Mouse (Mus musculus) MEL (cell line): ENCODE results near the gene Skap2. TPM values are rescaled to one million over a fixed set of nuclear protein-coding genes. Genes with fewer than 3 reads are reported as not detected.
A peak's percentile ranks its signal among the peaks of the same experiment; 100 is the strongest.

ENCODE experiments used
- DNase-seq: peaks from one replicate; pipeline ENCODE4 v3.0.0; 2011; ENCODE audit warnings: low read depth, low spot score
- H3K27ac ChIP-seq: 2 replicates; pipeline ENCODE4 v1.5.1; 2012; ENCODE audit warnings: low read depth, mild to moderate bottlenecking, control low read depth, low read length, moderate library complexity; ENCODE audit not compliant: control insufficient read depth
- H3K27me3 ChIP-seq, 2 experiments: fragments of 150-350 bp in 1 of 2; sonication (generic) in 1 of 2; 2 replicates each; pipeline ENCODE4 v1.6.1; 2012; ENCODE audit warnings: low read length in 2 of 2, mild to moderate bottlenecking in 2 of 2, improper control_type of control experiment in 1 of 2, moderate library complexity in 1 of 2; ENCODE audit not compliant: insufficient read depth in 2 of 2, control insufficient read depth in 1 of 2
- H3K36me3 ChIP-seq, 2 experiments: 2 replicates each; pipeline ENCODE4 v1.6.1; 2012 to 2014; ENCODE audit warnings: low read length in 2 of 2, improper control_type of control experiment in 1 of 2, inconsistent platforms in 1 of 2, mild to moderate bottlenecking in 1 of 2; ENCODE audit not compliant: insufficient read depth in 2 of 2, control insufficient read depth in 1 of 2
- H3K4me1 ChIP-seq, 2 experiments: fragments of 150-350 bp in 1 of 2; sonication (generic) in 1 of 2; 2 replicates each; pipeline ENCODE4 v1.6.1; 2012; ENCODE audit warnings: low read length in 2 of 2, improper control_type of control experiment in 1 of 2, mild to moderate bottlenecking in 1 of 2; ENCODE audit not compliant: insufficient read depth in 2 of 2, control insufficient read depth in 1 of 2
- H3K4me3 ChIP-seq, 2 experiments: fragments of 150-350 bp in 1 of 2; sonication (generic) in 1 of 2; 2 replicates each; pipeline ENCODE4 v1.5.1; 2012; ENCODE audit warnings: low read depth in 2 of 2, low read length in 2 of 2, mild to moderate bottlenecking in 2 of 2, moderate library complexity in 2 of 2, control low read depth in 1 of 2, improper control_type of control experiment in 1 of 2; ENCODE audit not compliant: control insufficient read depth in 1 of 2, insufficient read depth in 1 of 2
- H3K79me2 ChIP-seq: 2 replicates; pipeline ENCODE4 v1.6.1; 2012; ENCODE audit warnings: mild to moderate bottlenecking, low read length, moderate library complexity; ENCODE audit not compliant: control insufficient read depth, poor library complexity, insufficient read depth
- H3K9ac ChIP-seq: 2 replicates; pipeline ENCODE4 v1.6.1; 2012; ENCODE audit warnings: low read depth, mild to moderate bottlenecking, control low read depth, low read length, moderate library complexity; ENCODE audit not compliant: control insufficient read depth, poor library complexity, severe bottlenecking
- H3K9me3 ChIP-seq: fragments of 150-350 bp; sonication (generic); replicated peaks from 2 replicates; pipeline ENCODE4 v1.6.1; 2012; ENCODE audit warnings: mild to moderate bottlenecking, low read length, improper control_type of control experiment, moderate library complexity; ENCODE audit not compliant: insufficient read depth
- BHLHE40 ChIP-seq: IDR thresholded peaks from 2 replicates; pipeline ENCODE4 v1.6.1; 2012; ENCODE audit warnings: low read depth, mild to moderate bottlenecking, inconsistent platforms, low read length, improper control_type of control experiment, borderline replicate concordance
- CHD2 ChIP-seq: IDR thresholded peaks from 2 replicates; pipeline ENCODE4 v1.6.1; 2011; ENCODE audit warnings: low read length, improper control_type of control experiment
- EP300 ChIP-seq, 2 experiments: IDR thresholded peaks; 2 replicates each; pipeline ENCODE4 v1.6.1; 2011; ENCODE audit warnings: improper control_type of control experiment in 2 of 2, low read length in 2 of 2, low read depth in 1 of 2, mild to moderate bottlenecking in 1 of 2
- ETS1 ChIP-seq: IDR thresholded peaks from 2 replicates; pipeline ENCODE4 v1.6.1; 2012; ENCODE audit warnings: low read depth, mild to moderate bottlenecking, inconsistent platforms, low read length, improper control_type of control experiment, moderate library complexity
- GABPA ChIP-seq: IDR thresholded peaks from 2 replicates; pipeline ENCODE4 v1.6.1; 2012; ENCODE audit warnings: low read depth, mild to moderate bottlenecking, inconsistent platforms, low read length, improper control_type of control experiment, moderate library complexity
- GATA1 ChIP-seq: IDR thresholded peaks from 2 replicates; pipeline ENCODE4 v1.6.1; 2011; ENCODE audit warnings: low read depth, low read length, improper control_type of control experiment
- HCFC1 ChIP-seq: IDR thresholded peaks from 2 replicates; pipeline ENCODE4 v1.6.1; 2012; ENCODE audit warnings: low read depth, mild to moderate bottlenecking, inconsistent platforms, low read length, improper control_type of control experiment, moderate library complexity
- JUND ChIP-seq: IDR thresholded peaks from 2 replicates; pipeline ENCODE4 v1.6.1; 2011; ENCODE audit warnings: low read depth, mild to moderate bottlenecking, improper control_type of control experiment, low read length
- KAT2A ChIP-seq: conservative IDR thresholded peaks from 2 replicates; pipeline ENCODE4 v1.6.1; 2012; ENCODE audit warnings: low read depth, low read length, improper control_type of control experiment, inconsistent platforms
- MAFK ChIP-seq: IDR thresholded peaks from 2 replicates; pipeline ENCODE4 v1.6.1; 2011; ENCODE audit warnings: low read depth, mild to moderate bottlenecking, low read length, improper control_type of control experiment, borderline replicate concordance
- MEF2A ChIP-seq: IDR thresholded peaks from 2 replicates; pipeline ENCODE4 v1.6.1; 2014; ENCODE audit warnings: low read depth, mild to moderate bottlenecking, inconsistent platforms, low read length, improper control_type of control experiment; ENCODE audit not compliant: poor library complexity, insufficient replicate concordance, severe bottlenecking; ENCODE audit errors: extremely low read depth
- MYC ChIP-seq: IDR thresholded peaks from 2 replicates; pipeline ENCODE4 v1.6.1; 2011; ENCODE audit warnings: low read depth, mild to moderate bottlenecking, low read length, improper control_type of control experiment, moderate library complexity
- NELFE ChIP-seq: IDR thresholded peaks from 2 replicates; pipeline ENCODE4 v1.6.1; 2011; ENCODE audit warnings: low read depth, low read length, improper control_type of control experiment
- RCOR1 ChIP-seq: IDR thresholded peaks from 2 replicates; pipeline ENCODE4 v1.6.1; 2012; ENCODE audit warnings: low read depth, mild to moderate bottlenecking, inconsistent platforms, low read length, improper control_type of control experiment
- SIN3A ChIP-seq: IDR thresholded peaks from 2 replicates; pipeline ENCODE4 v1.6.1; 2012; ENCODE audit warnings: low read length, improper control_type of control experiment, inconsistent platforms
- TAL1 ChIP-seq: IDR thresholded peaks from 2 replicates; pipeline ENCODE4 v1.6.1; 2012; ENCODE audit warnings: mild to moderate bottlenecking, inconsistent platforms, low read length, moderate library complexity, mixed read lengths
- TCF12 ChIP-seq: IDR thresholded peaks from 2 replicates; pipeline ENCODE4 v1.6.1; 2014; ENCODE audit warnings: low read depth, mild to moderate bottlenecking, inconsistent platforms, low read length, improper control_type of control experiment, moderate library complexity
- USF2 ChIP-seq, 2 experiments: IDR thresholded peaks; 2 replicates each; pipeline ENCODE4 v1.6.1; 2011 to 2012; ENCODE audit warnings: improper control_type of control experiment in 2 of 2, low read length in 2 of 2, borderline replicate concordance in 1 of 2, inconsistent platforms in 1 of 2, low read depth in 1 of 2, mild to moderate bottlenecking in 1 of 2; ENCODE audit not compliant: insufficient read depth in 1 of 2
- ZMIZ1 ChIP-seq: IDR thresholded peaks from 2 replicates; pipeline ENCODE4 v1.6.1; 2012; ENCODE audit warnings: low read depth, mild to moderate bottlenecking, inconsistent platforms, low read length, improper control_type of control experiment, moderate library complexity
- polyA plus RNA-seq, 2 experiments: library from polyadenylated mRNA; stranded (reverse) in 1 of 2; unstranded in 1 of 2; fragments of >175 nt in 1 of 2; fragments of >200 nt in 1 of 2; gene quantifications; 2 replicates each; pipeline versions ENCODE4 v1.2.1 to v1.2.4; 2012; ENCODE audit warnings: low replicate concordance in 2 of 2, low read depth in 1 of 2; ENCODE audit not compliant: insufficient read length in 2 of 2, insufficient read depth in 1 of 2, missing spikeins in 1 of 2
- total RNA-seq: library from RNA; depleted of rRNA; stranded (reverse); fragments of 300-350 nt; gene quantifications from 2 replicates; pipeline ENCODE4 v1.2.3, GENCODE M21; 2012

Gene Skap2
- total and polyA plus RNA-seq, 3 experiments = 17.8 to 31.3 TPM; not detected in 1

GRCm38 (mm10) chr6:52026281-52026680, 13.9 kb upstream of the Skap2 start:
- Histone ChIP-seq H3K4me3 (no peak overlapping the region), H3K4me1 (peaks cover 6 to 7% of the 10 kb centered on the region in 2 experiments; a peak in 3 of 4 replicates), H3K9ac (no peak overlapping the region), H3K9me3 (no peaks in the 10 kb centered on the region), H3K79me2 (no peaks in the 10 kb centered on the region), H3K27me3 (no peaks in the 10 kb centered on the region), H3K27ac (no peak overlapping the region), H3K36me3 (peaks cover 0 to 9% of the 10 kb centered on the region in 2 experiments; a peak in 2 of 4 replicates)
- DNase-seq = no peak
- no peak for TF ChIP-seq TCF12
- no peak for TF ChIP-seq KAT2A
- TF ChIP-seq GABPA = no peak
- no peak for TF ChIP-seq HCFC1
- TF ChIP-seq USF2 (IDR thresholded peaks at IDR 0.05; ENCODE audit: borderline replicate concordance in 1 of 2, insufficient read depth in 1 of 2, low read depth in 1 of 2, low read length in 2 of 2) = no peak
- no peak for TF ChIP-seq ZMIZ1
- TF ChIP-seq NELFE = no peak

- TF ChIP-seq MAFK = no peak
- no peak for TF ChIP-seq BHLHE40
- no peak for TF ChIP-seq USF2 (IDR thresholded peaks at IDR 0.05; ENCODE audit: borderline replicate concordance in 1 of 2, insufficient read depth in 1 of 2, low read depth in 1 of 2, low read length in 2 of 2)
- peak; percentile 96 for TF ChIP-seq GATA1
- TF ChIP-seq SIN3A = peak; percentile 55
- TF ChIP-seq EP300 (IDR thresholded peaks at IDR 0.05; ENCODE audit: low read depth in 1 of 2, low read length in 2 of 2) = peak; percentile 90 to 97
- TF ChIP-seq TCF12 = peak; percentile 91
- no peak for TF ChIP-seq MEF2A
- TF ChIP-seq HCFC1 = no peak
- peak; percentile 90 for TF ChIP-seq RCOR1
- TF ChIP-seq ETS1 = peak; percentile 59
- TF ChIP-seq CHD2 = 0 out of 2 replicates have a peak, but pooled peaks have one; percentile 16
- 0 out of 2 replicates have a peak, but pooled peaks have one; percentile 33 for TF ChIP-seq JUND
- 0 out of 2 replicates have a peak, but pooled peaks have one; percentile 28 for TF ChIP-seq MYC
- peak; percentile 82 for TF ChIP-seq TAL1
- Histone ChIP-seq H3K79me2 (no peaks in the 10 kb centered on the region), H3K9me3 (no peaks in the 10 kb centered on the region), H3K4me3 (no peak overlapping the region), H3K36me3 (peaks cover 0 to 9% of the 10 kb centered on the region in 2 experiments; a peak in 2 of 4 replicates), H3K27me3 (no peaks in the 10 kb centered on the region), H3K9ac (no peak overlapping the region), H3K4me1 (peaks cover 6 to 7% of the 10 kb centered on the region in 2 experiments; a peak in 3 of 4 replicates), H3K27ac (no peak overlapping the region)
- DNase-seq = peak; percentile 81
These were observed 12.4 kb upstream of the Skap2 start for GRCm38 (mm10) chr6:52024730-52025129.
